Mouse (Mus musculus): ENCODE results near the gene Ppp1r1c. TPM values are rescaled to one million over a fixed set of nuclear protein-coding genes. Genes with fewer than 3 reads are reported as not detected.

Gene Ppp1r1c
- total RNA-seq, 2 experiments from 2014 or later = not detected

GRCm38 (mm10) chr2:79738958-79739357, 31.4 kb downstream of the Ppp1r1c start:
- intact Hi-C loops (cut with DNase I) = no loop called here
- peak; percentile 33 to 52 for DNase-seq

GRCm38 (mm10) chr2:79741966-79742365, 34.4 kb downstream of the Ppp1r1c start:
- DNase-seq = no peak
- intact Hi-C loops (cut with DNase I) = no loop called here

GRCm38 (mm10) chr2:79744164-79744563, 36.6 kb downstream of the Ppp1r1c start:
- intact Hi-C loops (cut with DNase I) = no loop called here
- DNase-seq = no peak

- intact Hi-C loops (cut with DNase I) = no loop called here
- no peak for DNase-seq
These were observed 44.1 kb downstream of the Ppp1r1c start for GRCm38 (mm10) chr2:79751685-79752084.

GRCm38 (mm10) chr2:79760018-79760417, 52.4 kb downstream of the Ppp1r1c start:
- intact Hi-C loops (cut with DNase I) = no loop called here
- DNase-seq = peak; percentile 6 to 7

- intact Hi-C loops (cut with DNase I) = no loop called here
These were observed 55.3 kb downstream of the Ppp1r1c start for GRCm38 (mm10) chr2:79762723-79763388.

GRCm38 (mm10) chr2:79765032-79765431, 57.5 kb downstream of the Ppp1r1c start:
- intact Hi-C loops (cut with DNase I) = no loop called here

More at GRCm38 (mm10) chr2:79762723-79763388, 55.3 kb downstream of the Ppp1r1c start:
- no peak for DNase-seq

GRCm38 (mm10) chr2:79765723-79766122, 58.1 kb downstream of the Ppp1r1c start:
- intact Hi-C loops (cut with DNase I) = no loop called here

More at GRCm38 (mm10) chr2:79765032-79765431, 57.5 kb downstream of the Ppp1r1c start:
- DNase-seq = no peak

GRCm38 (mm10) chr2:79768625-79769024, 61.0 kb downstream of the Ppp1r1c start:
- intact Hi-C loops (cut with DNase I) = no loop called here

More at GRCm38 (mm10) chr2:79765723-79766122, 58.1 kb downstream of the Ppp1r1c start:
- no peak for DNase-seq

GRCm38 (mm10) chr2:79770307-79770706, 62.7 kb downstream of the Ppp1r1c start:
- DNase-seq = no peak
- intact Hi-C loops (cut with DNase I) = loop anchor here (5.0 to 10.0 kb wide), 2 partner anchors 123 to 806 kb away; no protein-coding TSS in a partner anchor

More at GRCm38 (mm10) chr2:79768625-79769024, 61.0 kb downstream of the Ppp1r1c start:
- DNase-seq = no peak

- peak; percentile 73 to 84 for DNase-seq
- intact Hi-C loops (cut with DNase I) = loop anchor here (2.0 to 10.0 kb wide), 3 partner anchors 127 to 810 kb away; no protein-coding TSS in a partner anchor
These were observed 66.8 kb downstream of the Ppp1r1c start for GRCm38 (mm10) chr2:79774372-79774771.

- intact Hi-C loops (cut with DNase I) = loop anchor here (5.0 to 10.0 kb wide), 2 partner anchors 410 to 813 kb away; no protein-coding TSS in a partner anchor
These were observed 70.2 kb downstream of the Ppp1r1c start for GRCm38 (mm10) chr2:79777801-79778200.

GRCm38 (mm10) chr2:79780772-79781171, 73.2 kb downstream of the Ppp1r1c start:
- intact Hi-C loops (cut with DNase I) = no loop called here
- no peak for DNase-seq

More at GRCm38 (mm10) chr2:79777801-79778200, 70.2 kb downstream of the Ppp1r1c start:
- DNase-seq = no peak

- peak in 1 of 2 experiments; percentile 4 for DNase-seq
- intact Hi-C loops (cut with DNase I) = no loop called here
These were observed 78.1 kb downstream of the Ppp1r1c start for GRCm38 (mm10) chr2:79785541-79786134.

- no peak for DNase-seq
- intact Hi-C loops (cut with DNase I) = no loop called here
These were observed 78.9 kb downstream of the Ppp1r1c start for GRCm38 (mm10) chr2:79786467-79786866.

- no peak for DNase-seq
- intact Hi-C loops (cut with DNase I) = no loop called here
These were observed 85.6 kb downstream of the Ppp1r1c start for GRCm38 (mm10) chr2:79793186-79793585.

- DNase-seq = no peak
- intact Hi-C loops (cut with DNase I) = no loop called here
These were observed 89.9 kb downstream of the Ppp1r1c start for GRCm38 (mm10) chr2:79797444-79797843.

GRCm38 (mm10) chr2:79798627-79799026, 91.0 kb downstream of the Ppp1r1c start:
- intact Hi-C loops (cut with DNase I) = no loop called here
- no peak for DNase-seq

- intact Hi-C loops (cut with DNase I) = no loop called here
- DNase-seq = no peak
These were observed 108.3 kb downstream of the Ppp1r1c start for GRCm38 (mm10) chr2:79815708-79816484.

GRCm38 (mm10) chr2:79819543-79819942, 112.0 kb downstream of the Ppp1r1c start:
- intact Hi-C loops (cut with DNase I) = no loop called here
- DNase-seq = no peak

- intact Hi-C loops (cut with DNase I) = no loop called here
- DNase-seq = no peak
These were observed 118.3 kb downstream of the Ppp1r1c start for GRCm38 (mm10) chr2:79825853-79826252.
